Mouse (Mus musculus) forebrain, embryonic 14.5 days (tissue): Measurements from ENCODE around the gene Tbc1d22b. TPM values are rescaled to one million over a fixed set of nuclear protein-coding genes. Genes with fewer than 3 reads are reported as not detected.

ENCODE experiments used
- ATAC-seq: fragments of 200-750 bp; cut with Nextera tagmentation; 2 replicates; pipeline ENCODE4 v1.8.0; 2017; ENCODE audit warnings: mild to moderate bottlenecking, moderate library complexity
- DNase-seq: peaks from one replicate; pipeline ENCODE4 v3.0.0-alpha.2; 2015; ENCODE audit warnings: low spot score
- H3K27ac ChIP-seq: fragments of 300-500 bp; sonication (generic); 2 replicates; pipeline ENCODE4 v1.5.1; 2014; ENCODE audit warnings: low read depth, mild to moderate bottlenecking, control low read depth, low read length, moderate library complexity
- H3K27me3 ChIP-seq: fragments of 300-500 bp; sonication (generic); replicated peaks from 2 replicates; pipeline ENCODE4 v1.6.1; 2014; ENCODE audit warnings: low read length, control low read depth, mixed read lengths; ENCODE audit not compliant: control insufficient read depth, insufficient read depth
- H3K36me3 ChIP-seq: fragments of 300-500 bp; sonication (generic); 2 replicates; pipeline ENCODE4 v1.6.1; 2014; ENCODE audit warnings: low read length, control low read depth; ENCODE audit not compliant: control insufficient read depth, insufficient read depth
- H3K4me1 ChIP-seq: fragments of 300-500 bp; sonication (generic); 2 replicates; pipeline ENCODE4 v1.6.1; 2014; ENCODE audit warnings: antibody characterized with exemption, low read length, control low read depth; ENCODE audit not compliant: control insufficient read depth, insufficient read depth
- H3K4me2 ChIP-seq: fragments of 300-500 bp; sonication (generic); 2 replicates; pipeline ENCODE4 v1.6.1; 2014; ENCODE audit warnings: mild to moderate bottlenecking, control low read depth, low read length
- H3K4me3 ChIP-seq: fragments of 300-500 bp; sonication (generic); 2 replicates; pipeline ENCODE4 v1.5.1; 2014; ENCODE audit warnings: low read depth, low read length, control low read depth
- H3K9ac ChIP-seq: fragments of 300-500 bp; sonication (generic); 2 replicates; pipeline ENCODE4 v1.6.1; 2014; ENCODE audit warnings: mild to moderate bottlenecking, low read length, control low read depth, moderate library complexity
- H3K9me3 ChIP-seq: fragments of 300-500 bp; sonication (generic); replicated peaks from 2 replicates; pipeline ENCODE4 v1.6.1; 2016; ENCODE audit warnings: low read length, control low read depth, mixed read lengths; ENCODE audit not compliant: control insufficient read depth
- WGBS: fragments of 180-500 bp; shearing (Covaris S2); extraction: QIAGEN DNeasy Blood & Tissue Kit; methylation state at CpG from one replicate; pipeline ENCODE4 v1.1.7; 2014; 5-methylcytosine and 5-hydroxymethylcytosine counted together
- polyA plus RNA-seq: library from polyadenylated mRNA; unstranded; fragments of >200 nt; fragmentation: Nextera tagmentation; extraction: Ambion mirVana; gene quantifications from 2 replicates; pipeline ENCODE4 v1.2.1, GENCODE M21; 2014

The Tbc1d22b gene
- polyA plus RNA-seq, 1 experiment from 2014 or later: 18.4 TPM

DNA sequence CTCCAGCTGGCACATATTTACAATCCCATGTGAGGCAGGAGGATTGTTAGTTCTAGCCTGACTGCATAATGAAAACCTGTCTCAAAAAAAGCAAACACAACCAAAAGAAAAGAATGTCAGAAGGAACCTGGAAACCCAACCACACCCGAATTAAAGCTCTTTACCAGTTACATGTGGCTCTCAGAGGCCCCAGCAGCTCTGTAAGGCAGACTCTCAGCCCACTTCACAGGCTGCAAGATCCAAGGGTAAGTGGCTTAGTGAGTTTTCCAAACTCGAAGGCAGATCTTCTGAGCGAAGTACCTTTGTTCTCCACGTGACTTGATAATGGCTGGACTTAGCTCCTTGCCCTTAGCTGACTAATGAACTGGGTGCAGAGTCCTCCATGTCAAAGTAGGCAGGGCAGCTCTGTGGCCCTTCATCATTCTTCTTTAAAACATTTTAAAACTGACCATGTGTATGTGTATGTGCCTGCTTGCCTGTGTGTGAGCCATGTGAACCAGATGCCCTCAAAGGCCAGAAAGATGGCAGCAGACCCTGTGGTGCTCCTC, 30.1 kb downstream of the Tbc1d22b start:
- WGBS: 78% methylated on average over 4 of the region's 4 CpGs
- ATAC-seq (no peak), DNase-seq (no peak)
- H3K4me3 ChIP-seq: no peak overlapping the region
- no peaks in the 10 kb centered on the region for H3K9me3 ChIP-seq
- H3K4me2 ChIP-seq: no peak overlapping the region
- H3K36me3 ChIP-seq: peaks cover 75% of the 10 kb centered on the region
- no peaks in the 10 kb centered on the region for H3K27me3 ChIP-seq
- H3K4me1 ChIP-seq: no peaks in the 10 kb centered on the region; the same call in 1 of the 2 replicates
- H3K9ac ChIP-seq: no peak overlapping the region
- no peak overlapping the region for H3K27ac ChIP-seq

DNA sequence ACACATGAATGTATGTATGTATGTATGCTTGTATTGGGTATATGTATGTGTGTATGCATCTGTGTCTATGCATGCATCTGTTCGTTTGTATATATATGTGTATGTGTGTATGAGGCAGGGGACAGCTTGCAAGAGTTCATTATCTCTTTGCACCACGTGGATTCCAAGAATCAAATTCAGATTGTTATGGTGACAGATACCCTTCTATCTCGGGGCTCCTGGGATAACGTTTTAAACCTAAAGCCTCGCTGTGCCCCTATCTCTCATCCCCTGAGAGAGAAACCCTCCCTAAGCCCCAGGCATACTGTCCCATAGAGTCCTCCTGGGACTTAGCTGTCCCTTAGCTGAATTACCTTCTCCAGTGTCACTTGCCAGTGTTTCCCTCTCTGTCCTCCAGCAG, 34.0 kb downstream of the Tbc1d22b start:
- Histone ChIP-seq H3K27me3 (no peaks in the 10 kb centered on the region), H3K4me1 (no peaks in the 10 kb centered on the region; the same call in 1 of the 2 replicates), H3K27ac (no peak overlapping the region), H3K9me3 (no peaks in the 10 kb centered on the region), H3K4me3 (no peak overlapping the region), H3K36me3 (peaks cover 38% of the 10 kb centered on the region), H3K9ac (no peak overlapping the region), H3K4me2 (no peak overlapping the region)
- ATAC-seq: no peak
- WGBS: 75% methylated on average over 5 of the region's 5 CpGs
- DNase-seq: no peak

- Histone ChIP-seq H3K9ac (no peak overlapping the region), H3K27me3 (no peaks in the 10 kb centered on the region), H3K27ac (no peak overlapping the region), H3K36me3 (peaks cover 31% of the 10 kb centered on the region), H3K4me2 (no peak overlapping the region), H3K9me3 (no peaks in the 10 kb centered on the region), H3K4me3 (no peak overlapping the region), H3K4me1 (peaks cover 4% of the 10 kb centered on the region)
- no peak for DNase-seq
- WGBS: 67% methylated on average over 5 of the region's 5 CpGs
- ATAC-seq: peak; percentile 49; the same call in 1 of the 2 replicates
Measured at GRCm38 (mm10) chr17:29584306-29584705, 34.7 kb downstream of the Tbc1d22b start.

- no peaks in the 10 kb centered on the region for H3K27me3 ChIP-seq
- no peak overlapping the region for H3K4me2 ChIP-seq
- WGBS: 53% methylated on average over 3 of the region's 3 CpGs
- H3K27ac ChIP-seq: no peak overlapping the region; the same call in 1 of the 2 replicates
- H3K9me3 ChIP-seq: no peaks in the 10 kb centered on the region
- H3K36me3 ChIP-seq: peaks cover 27% of the 10 kb centered on the region
- no peak overlapping the region for H3K9ac ChIP-seq
- H3K4me1 ChIP-seq: peaks cover 8% of the 10 kb centered on the region
- H3K4me3 ChIP-seq: no peak overlapping the region
- DNase-seq: peak; percentile 63
- peak; percentile 35; the same call in 1 of the 2 replicates for ATAC-seq
Measured at GRCm38 (mm10) chr17:29584737-29585136, 35.2 kb downstream of the Tbc1d22b start.

DNA sequence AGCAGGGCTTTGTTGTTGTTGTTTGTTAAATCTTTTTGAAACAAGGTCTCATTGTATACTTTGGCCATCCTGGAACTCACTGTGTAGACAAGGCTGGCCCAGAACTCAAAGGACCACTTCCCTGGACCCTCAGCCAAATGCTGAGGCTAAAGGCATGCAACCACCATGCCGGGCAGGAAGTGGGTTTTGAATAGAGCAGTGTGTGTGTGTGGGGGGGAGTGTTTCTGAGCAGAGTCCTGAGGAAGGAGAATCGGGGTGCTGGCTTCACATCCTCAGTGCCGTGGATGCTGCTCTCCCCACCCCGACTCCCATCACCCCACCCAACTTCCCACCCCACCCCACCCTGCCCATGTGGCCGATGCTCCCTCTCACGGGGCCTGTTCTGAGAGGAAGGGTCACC, 35.9 kb downstream of the Tbc1d22b start:
- Histone ChIP-seq H3K27me3 (no peaks in the 10 kb centered on the region), H3K4me3 (no peak overlapping the region), H3K4me1 (peaks cover 9% of the 10 kb centered on the region), H3K36me3 (peaks cover 21% of the 10 kb centered on the region), H3K4me2 (no peak overlapping the region), H3K27ac (no peak overlapping the region), H3K9me3 (no peaks in the 10 kb centered on the region), H3K9ac (no peak overlapping the region)
- 93% methylated on average over 6 of the region's 6 CpGs for WGBS
- DNase-seq (no peak), ATAC-seq (no peak)

- no peak for ATAC-seq
- 85% methylated on average over 9 of the region's 9 CpGs for WGBS
Measured at GRCm38 (mm10) chr17:29586921-29587320, 37.3 kb downstream of the Tbc1d22b start.

DNA sequence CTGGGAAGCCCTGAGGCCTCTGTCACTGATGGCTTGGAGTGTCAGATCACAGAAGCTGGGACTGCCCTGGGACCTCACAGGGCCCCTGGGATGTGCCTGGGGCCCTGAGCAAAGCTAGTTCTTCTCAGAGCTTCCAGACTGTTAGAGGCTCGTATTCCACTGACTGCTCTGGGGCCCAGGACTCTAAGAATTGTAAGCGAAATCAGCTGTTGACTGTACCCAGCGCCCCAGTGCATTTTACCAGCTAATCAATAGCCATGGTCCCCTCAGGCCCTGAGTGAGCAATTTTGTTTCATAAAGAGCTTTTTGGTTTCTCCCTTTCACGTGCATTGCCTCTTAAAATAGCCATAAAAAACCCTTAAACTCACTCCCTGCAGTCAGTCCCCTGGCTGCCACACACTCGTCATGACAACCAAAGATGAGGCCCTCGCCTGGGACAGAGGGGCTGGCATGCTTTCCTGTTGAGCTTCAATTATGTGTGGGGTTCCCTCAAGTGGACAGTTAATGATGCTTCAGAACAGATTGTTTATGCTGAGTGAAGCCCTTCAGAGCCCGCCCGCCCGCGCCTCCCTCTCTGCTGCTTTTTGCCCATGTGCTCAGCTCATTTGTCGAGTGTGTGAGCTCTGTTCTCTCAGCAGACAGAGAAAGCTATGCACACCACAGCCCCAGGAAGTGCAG, 39.8 kb downstream of the Tbc1d22b start:
- WGBS: 14% methylated on average over 11 of the region's 11 CpGs
- H3K27me3 ChIP-seq: no peaks in the 10 kb centered on the region
- peaks cover 9% of the 10 kb centered on the region for H3K4me1 ChIP-seq
- peak overlapping the region; percentile 46 for H3K27ac ChIP-seq
- no peaks in the 10 kb centered on the region for H3K9me3 ChIP-seq
- H3K4me2 ChIP-seq: no peak overlapping the region
- DNase-seq (peak; percentile 78), ATAC-seq (peak; percentile 76)
- H3K36me3 ChIP-seq: peaks cover 4% of the 10 kb centered on the region; the same call in 1 of the 2 replicates
- H3K9ac ChIP-seq: 0 out of 2 replicates have a peak overlapping the region, but pooled peaks have one; percentile 22
- H3K4me3 ChIP-seq: no peak overlapping the region

More at GRCm38 (mm10) chr17:29586921-29587320, 37.3 kb downstream of the Tbc1d22b start:
- no peak for DNase-seq
- Histone ChIP-seq H3K4me2 (no peak overlapping the region), H3K27me3 (no peaks in the 10 kb centered on the region), H3K27ac (no peak overlapping the region), H3K4me1 (peaks cover 9% of the 10 kb centered on the region), H3K9me3 (no peaks in the 10 kb centered on the region), H3K36me3 (peaks cover 18% of the 10 kb centered on the region), H3K9ac (no peak overlapping the region), H3K4me3 (no peak overlapping the region)

DNA sequence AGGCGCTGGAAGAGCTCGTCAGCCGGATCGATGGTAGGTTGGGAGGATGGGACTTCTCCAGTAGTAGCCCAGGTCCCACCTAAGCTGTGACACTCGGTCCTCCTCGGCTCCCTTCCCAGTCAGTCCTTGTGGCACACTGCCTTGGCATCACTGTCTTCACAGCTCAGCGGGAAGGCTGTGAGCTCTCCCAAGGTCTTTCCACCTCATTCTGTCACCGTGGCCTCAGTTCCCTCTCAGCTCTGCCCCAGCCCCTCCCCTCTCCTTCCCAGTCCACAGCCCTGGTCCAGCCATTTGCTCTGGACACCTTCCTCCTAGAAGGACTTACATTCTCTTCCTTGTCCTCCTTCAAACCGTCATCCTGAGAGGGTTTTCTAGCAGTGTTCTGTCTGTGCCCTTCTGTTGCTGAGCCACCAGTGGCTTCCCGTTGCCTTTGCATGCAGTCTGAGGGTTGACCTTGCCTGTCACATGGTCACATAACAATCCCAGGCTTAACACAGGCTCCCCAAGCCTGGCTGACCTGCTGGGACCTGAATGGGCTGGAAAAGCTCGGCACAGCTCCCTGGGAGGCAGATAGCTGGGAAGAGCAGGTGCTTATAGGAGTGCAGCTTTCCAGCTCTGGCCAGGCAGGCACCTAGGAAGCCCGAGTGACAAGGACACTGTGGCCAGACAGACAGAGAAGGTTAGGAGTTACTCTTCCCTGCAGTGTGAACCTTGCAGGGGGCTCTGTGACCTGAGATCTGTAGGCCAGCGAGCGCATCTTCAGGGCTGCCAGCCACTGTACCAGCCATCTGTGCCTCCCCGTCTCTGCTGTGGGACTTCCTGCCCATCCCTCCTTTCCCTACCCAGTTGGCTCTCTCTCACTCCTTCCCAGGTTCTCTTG, 46.5 kb downstream of the Tbc1d22b start:
- no peak overlapping the region for H3K4me3 ChIP-seq
- H3K9ac ChIP-seq: no peak overlapping the region
- ATAC-seq: no peak
- H3K36me3 ChIP-seq: peaks cover 40% of the 10 kb centered on the region
- no peak overlapping the region for H3K27ac ChIP-seq
- H3K4me2 ChIP-seq: no peak overlapping the region
- H3K27me3 ChIP-seq: no peaks in the 10 kb centered on the region
- 85% methylated on average over 15 of the region's 15 CpGs for WGBS
- DNase-seq: no peak
- H3K9me3 ChIP-seq: no peaks in the 10 kb centered on the region
- no peaks in the 10 kb centered on the region for H3K4me1 ChIP-seq
